Mouse (Mus musculus): ENCODE data around the gene Itga2b. TPM values are rescaled to one million over a fixed set of nuclear protein-coding genes. Genes with fewer than 3 reads are reported as not detected.
A peak's percentile ranks its signal among the peaks of the same experiment; 100 is the strongest.

The Itga2b gene
- total RNA-seq, 4 experiments from 2014 or later, result 2.9 to 4.7 (median 4.1) TPM

DNA sequence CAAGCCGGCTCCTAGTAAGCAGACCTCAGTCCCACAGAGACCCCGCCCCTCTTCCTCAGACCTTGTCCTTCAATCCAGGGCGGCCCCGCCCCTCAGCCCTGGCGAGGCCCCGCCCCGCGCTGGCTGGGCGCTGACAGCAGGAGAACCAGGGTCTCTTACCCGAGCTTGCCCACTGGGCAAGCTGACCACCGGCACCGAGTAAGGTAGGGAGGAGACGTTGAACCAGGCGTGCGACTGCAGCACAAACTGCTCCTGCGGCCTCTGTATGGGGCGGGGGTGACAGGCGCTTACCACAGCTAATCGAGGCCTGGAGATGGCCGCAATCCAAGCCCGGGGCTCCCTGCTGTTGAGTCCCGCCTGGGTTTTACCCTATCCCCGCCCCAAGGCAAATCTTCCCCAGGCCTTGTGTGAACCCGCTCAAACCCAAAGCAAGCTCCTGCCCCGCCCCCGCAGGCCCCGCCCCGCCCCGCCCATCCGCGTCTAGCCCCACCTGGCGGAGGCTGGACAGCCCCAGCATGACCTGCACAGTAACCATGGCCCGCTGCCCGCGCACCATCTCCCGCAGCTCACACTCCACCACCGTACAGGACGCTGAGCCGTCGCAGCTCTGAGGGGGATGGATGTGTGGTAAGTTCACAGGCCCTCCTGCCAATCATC is 14.1 kb downstream of the Itga2b start:
- DNase-seq, result no peak

DNA sequence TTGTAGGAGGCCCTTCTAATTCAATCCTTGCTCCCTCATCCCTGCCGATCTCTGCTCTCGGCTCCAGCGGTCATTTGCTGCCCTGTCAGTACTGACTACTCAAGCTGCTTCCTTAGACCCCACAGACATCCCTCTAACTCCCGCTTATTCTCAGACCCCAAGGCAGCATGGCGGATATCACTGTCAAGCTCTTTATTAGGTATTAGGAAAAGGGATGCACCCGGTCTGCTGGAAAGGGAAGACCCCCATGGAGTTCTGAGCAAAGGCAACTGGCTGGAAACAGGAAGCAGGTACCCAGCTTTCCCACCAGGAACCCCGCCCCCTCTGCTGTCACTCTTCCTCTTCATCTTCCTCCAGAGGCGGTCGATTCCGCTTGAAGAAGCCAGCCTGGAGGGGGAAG is 16.8 kb downstream of the Itga2b start:
- DNase-seq, result no peak

DNA sequence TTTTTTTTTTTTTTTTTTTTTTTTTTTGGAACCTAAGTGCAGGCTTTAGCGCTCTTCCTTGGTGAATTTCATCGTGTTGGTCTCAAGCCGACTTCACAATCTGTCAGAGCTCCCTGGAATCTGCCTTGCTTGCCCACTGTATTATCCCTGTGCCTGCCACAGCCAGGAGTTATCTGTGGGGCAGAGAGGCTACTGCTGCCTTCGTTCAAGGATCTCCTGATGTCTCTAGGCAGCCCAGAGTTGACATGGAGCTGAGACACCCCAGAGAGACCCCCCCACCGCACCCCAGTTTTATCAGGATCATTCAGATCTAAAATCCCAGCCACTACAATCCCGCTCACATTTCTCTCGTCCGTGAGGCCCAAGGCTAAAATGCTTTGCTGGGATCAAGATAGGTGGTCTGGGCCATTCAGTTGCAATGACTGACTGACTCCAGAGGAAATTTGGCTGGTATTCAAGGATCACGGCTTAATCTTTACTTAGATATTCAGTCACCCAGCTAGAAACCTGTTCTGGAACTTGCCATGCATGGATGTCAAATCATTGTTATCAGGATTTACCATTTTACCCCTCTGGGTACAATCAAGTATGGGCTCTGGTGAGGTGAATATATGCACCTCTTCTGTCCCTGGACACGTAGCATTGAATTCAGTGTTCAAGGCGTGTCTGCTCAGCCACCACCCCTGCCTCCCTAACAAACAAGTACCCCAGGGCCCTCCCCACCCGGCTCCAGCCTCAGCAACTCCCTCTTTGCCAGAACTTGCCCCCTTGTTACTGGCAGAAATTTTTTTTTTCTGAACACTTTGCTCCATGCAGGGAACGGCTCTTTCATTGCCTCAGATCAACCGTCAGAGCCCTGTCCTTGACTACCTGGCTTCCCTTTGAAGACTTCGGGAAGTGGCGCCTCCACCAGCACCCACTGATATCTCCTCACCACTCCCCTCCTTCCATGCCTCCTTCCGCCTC is 20.6 kb downstream of the Itga2b start:
- DNase-seq, result no peak

DNA sequence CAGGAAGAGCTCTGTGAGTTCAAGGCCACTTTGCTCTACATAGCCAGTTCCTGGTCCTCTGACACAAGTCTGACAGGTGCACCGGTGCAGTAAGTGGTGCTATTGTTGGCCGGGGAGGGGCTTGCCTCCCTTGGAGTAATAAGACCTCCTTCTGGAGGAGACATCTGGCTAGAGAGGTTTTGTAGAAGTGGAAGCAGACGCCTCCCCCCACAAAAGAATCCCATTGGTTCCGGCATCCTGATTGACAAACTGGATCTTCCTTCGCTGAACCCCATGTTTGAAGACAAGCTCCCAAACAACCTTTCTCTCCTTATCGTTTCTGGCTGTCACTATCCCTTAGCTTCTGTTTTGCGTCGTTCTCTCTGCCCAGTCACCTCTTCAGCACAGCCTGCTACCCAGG is 21.6 kb downstream of the Itga2b start:
- DNase-seq, result no peak

DNA sequence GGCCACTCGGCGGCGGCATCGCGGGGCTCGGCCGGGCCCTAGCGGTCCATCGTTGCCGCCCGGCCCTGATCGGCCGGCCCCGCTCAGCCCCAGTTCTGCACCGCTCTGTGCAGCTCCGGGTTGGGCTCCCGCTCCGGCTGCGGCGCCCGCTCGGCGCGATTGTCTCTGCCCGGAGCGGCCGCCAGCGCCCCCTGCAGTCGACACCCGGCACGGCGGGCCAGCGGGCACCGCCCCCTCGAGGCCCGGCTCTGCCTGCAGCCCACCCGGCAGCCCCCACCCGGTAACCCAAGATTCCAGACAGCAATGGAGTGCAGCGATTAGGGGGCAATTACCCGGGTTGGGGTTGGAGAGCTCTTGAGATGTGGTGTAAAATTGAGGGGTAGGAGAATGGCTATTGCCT is 22.4 kb downstream of the Itga2b start, which contains the start of gene Fam171a2:
Gene Fam171a2 (minus strand): TSS at position 186 of the 400 bp plus-strand sequence.
- DNase-seq, result no peak

DNA sequence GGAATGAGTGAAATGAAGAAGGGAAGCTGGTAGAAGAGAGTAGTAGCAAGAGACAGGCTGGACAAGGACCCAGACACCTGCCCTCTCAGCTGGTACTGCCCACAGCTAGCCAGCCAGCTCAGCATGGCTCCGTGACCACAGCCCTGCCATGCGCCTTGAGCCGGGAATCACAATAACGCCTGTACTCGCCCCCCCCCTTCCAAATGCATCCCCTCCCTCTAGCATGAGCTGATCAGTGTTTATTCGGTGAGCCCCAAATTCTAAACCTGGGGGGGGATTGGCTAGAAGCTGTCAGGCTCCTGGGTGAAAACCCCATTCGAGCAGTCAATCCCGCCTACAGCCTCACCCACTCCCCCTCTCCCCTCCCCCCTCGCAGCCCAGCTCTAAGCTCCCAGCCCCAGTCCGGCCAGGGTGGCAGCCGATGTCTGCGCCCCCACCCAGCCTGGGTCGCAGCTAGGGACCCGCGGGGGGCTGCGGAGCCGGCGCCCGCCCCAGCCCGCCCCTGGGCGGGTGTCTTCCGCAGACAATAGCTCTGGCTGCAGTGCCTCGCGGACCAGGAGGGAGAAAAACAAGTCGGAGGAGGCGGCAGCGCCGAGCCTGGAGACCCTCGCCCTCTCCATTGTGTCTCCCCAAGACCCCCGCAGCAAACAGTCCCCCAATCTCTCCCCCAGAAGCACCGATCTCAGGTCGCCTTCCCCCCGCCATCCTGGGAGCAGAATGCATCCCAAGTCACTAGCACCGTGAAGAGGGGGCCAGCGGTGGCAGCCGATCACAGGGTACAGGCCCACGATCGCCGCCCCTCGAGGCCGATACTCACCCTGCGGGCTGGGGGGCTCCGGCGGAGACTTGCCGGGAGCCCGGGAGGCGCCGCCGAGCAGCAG is 23.1 kb downstream of the Itga2b start:
- DNase-seq, result no peak

DNA sequence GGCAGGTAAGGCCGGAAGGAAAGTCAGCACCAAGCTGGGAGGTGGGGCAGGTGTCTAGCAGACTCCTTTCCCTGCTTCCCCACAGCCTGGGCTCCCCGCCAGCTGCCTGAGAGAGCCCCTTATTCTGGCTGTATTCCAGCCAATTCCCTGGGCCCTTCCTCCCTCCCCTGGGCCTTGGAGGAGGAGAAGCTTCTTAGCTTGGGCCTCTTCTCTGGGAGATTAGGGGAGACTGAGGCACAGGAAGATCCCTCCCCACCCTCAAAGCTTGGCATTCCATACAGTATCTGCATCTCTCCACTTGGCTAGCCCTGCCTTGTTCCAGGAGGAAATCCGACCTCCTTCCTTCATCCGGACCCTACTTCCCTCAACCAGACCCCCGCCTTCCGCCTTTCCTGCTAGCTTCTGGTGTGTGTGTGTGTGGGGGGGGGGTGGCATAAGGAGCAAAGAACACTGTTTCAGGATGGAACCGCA is 24.0 kb downstream of the Itga2b start:
- DNase-seq, result no peak

DNA sequence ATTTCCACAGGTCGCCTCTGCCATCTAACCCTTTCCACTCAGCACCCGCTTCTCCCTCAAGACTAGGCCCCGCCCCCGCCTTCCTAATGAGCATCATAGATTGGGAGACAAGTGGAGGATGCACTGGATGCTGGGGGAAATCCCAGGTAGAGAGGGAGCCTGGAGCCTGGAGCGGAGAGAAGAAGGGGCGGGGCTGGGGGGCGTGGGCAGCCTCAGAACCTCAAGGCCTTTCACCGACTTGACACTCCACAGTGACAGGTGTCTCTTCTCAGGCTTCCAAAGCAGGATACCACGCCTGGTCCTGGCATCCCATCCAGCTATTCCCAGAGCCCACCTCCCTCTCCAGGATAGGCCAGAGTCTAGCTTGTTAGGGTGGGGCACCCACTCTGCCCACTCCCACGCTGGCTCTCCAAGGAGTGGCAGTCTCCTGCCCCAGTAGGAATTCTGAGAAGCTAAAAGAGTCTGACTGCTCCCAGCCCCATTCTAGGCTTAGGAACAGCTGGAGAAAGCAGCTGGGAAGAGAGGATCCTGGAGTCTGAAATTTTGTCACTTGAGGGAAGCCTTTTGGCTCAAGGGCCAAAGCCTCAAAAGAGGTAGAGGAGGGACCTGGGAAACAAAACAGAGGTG is 24.5 kb downstream of the Itga2b start:
- no peak for DNase-seq

DNA sequence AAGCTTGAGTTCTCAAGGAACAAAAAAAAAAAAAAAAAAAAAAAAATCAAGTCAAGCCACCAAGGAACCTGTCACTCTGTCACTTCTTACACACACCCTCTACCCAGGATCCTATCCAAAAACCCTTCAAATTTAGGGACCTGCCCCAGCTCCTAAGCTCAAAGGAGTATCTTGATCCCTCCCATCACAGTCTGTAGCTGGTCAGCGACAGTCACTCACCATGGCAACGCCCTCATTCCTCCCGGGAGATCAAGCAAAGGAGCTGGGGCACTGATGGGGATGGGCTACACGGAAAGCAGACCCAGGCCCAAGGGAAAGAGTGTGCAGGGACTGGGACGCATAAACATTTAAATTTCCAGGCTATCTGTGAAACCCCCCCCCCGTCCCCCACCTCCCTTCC is 25.1 kb downstream of the Itga2b start:
- DNase-seq, result no peak

DNA sequence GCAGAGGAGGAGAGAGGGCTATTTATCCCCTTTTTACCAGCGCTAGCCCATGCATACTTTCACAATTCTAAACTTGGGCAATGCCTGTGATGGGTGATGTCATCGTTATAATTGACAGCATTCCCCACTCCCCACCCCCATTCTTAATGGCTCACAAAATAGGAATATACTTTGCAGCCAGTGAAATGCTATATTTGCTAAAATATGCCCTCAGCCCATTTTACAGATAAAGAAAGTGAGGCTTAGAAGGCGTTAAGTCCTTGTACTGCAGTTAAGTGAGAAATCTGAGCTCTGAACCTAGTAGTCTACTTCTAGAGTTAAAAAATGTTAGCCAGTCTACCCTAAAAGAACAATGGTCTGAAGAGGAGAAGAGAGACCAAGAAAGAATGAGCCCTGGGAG is 25.6 kb downstream of the Itga2b start:
- no peak for DNase-seq

DNA sequence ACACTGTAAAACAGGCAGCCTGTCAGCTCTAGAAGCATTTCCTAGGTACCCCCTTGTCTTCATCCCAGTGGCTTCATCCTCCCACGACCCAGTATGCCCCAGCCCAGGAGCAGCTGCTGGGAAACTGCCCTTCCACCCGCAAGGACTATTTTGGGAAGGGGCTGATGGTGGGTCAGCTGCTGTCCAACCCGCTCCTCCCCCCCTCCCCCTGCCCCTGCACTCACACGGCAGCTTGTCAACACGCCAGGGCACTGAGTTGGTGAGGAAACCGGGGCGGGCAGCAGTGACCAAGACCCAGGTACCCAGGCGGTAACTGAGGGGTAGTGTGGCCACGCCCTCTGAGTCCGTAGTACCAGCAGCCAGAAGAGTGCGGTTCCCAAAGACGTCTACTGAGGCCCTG is 26.2 kb downstream of the Itga2b start:
- DNase-seq, result no peak

DNA sequence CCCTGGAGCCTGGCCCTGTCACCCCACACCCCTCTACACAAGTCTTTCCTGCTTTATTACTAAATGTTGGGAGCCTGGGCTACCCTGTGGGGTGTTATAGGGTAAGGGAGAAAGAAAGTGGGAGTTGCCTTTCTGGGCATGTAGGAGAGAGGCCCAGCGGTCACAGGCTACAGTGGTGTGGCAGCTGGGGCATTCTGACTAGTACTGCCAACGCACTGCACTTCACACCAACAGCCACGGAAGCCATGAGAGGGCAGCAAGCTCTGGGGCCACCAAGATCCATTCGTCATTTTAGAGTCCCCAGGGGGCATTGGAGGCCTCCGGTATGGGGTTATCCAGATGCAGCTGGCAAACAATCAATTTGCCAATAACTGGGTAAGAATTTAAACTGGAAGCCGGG is 27.8 kb downstream of the Itga2b start:
- DNase-seq, result no peak

DNA sequence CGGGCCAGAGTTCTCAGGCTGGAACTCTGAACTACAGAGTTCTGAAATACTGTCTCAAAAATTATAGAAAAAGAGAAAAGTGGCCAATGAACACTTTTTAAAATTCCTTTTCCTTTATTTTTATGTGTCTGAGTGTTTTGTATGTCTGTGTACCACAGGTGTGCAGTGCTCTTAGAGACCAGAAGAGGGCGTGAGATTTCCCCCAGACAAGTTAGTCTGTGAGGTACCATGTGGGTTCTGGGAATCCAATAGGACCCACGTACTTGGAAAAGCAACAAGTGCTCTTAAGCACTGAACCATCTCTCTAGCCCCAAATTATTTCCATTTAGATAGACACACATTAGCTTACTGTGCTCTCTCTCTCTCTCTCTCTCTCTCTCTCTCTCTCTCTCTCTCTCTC is 28.5 kb downstream of the Itga2b start:
- DNase-seq, result no peak

DNA sequence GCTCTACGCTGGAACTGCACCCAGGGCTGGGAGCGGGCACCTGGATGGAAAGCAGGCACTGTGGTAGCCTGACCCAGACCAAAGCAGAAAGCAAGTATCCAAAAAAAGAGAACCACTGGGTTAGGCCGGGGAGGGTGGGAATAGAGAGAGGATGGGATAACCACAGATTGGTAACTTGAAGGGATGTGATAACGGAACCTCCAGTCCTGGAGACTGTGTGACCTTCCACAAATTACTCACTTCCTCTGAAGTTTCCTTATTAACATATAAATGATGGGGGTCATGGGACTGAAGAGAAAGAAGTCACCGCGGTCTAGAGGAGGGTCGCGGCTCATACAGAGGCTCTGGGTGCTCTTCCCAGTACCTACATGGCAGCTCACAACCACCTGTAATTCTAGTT is 29.7 kb downstream of the Itga2b start:
- DNase-seq, result no peak

DNA sequence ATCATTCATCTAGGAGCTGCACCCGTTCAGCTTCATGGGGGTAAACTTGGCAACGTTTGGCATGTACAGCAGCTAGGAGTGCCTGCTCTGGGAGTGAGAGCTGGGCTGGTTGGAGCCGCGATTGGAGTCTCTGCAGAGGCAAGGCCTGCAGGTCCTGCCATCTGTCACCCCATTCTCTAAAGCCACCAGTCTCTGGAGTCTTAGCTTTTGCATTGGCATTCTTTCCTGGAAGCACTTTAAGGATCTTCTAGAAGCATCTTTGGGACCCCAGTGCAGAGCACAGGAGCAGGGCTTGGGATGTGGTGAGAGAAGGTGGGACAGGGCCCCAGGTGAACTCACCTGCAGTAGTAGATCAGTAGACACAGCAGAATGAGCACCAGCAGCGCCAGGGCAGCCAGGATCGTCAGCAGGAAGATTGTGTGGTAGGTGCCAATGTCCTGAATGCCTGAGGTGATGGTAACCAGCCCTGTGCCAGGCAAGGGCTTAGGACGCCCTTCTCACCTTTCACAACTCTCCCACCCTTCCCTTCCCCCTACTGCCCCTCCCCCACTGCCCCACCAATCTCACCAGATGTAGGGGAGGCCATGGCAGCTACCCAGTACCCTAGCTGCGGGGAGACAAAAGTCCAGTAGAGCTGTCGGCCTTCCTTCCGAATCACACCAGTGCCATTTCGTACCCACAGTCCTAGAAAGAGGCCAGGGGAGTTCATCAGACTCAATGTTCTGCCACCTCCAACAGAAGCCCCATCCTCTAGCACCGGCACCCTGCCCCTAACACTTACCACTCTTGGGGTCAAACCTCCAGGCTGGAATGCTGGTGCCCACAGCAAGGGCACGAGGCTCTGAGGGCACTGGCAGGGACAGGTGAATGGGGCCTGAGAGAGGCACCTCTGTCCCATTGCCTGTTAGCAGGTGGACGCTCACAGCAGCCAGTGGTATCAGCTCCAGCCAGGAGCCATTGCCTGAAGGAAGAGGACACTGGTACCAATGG is 30.5 kb downstream of the Itga2b start:
- no peak for DNase-seq

DNA sequence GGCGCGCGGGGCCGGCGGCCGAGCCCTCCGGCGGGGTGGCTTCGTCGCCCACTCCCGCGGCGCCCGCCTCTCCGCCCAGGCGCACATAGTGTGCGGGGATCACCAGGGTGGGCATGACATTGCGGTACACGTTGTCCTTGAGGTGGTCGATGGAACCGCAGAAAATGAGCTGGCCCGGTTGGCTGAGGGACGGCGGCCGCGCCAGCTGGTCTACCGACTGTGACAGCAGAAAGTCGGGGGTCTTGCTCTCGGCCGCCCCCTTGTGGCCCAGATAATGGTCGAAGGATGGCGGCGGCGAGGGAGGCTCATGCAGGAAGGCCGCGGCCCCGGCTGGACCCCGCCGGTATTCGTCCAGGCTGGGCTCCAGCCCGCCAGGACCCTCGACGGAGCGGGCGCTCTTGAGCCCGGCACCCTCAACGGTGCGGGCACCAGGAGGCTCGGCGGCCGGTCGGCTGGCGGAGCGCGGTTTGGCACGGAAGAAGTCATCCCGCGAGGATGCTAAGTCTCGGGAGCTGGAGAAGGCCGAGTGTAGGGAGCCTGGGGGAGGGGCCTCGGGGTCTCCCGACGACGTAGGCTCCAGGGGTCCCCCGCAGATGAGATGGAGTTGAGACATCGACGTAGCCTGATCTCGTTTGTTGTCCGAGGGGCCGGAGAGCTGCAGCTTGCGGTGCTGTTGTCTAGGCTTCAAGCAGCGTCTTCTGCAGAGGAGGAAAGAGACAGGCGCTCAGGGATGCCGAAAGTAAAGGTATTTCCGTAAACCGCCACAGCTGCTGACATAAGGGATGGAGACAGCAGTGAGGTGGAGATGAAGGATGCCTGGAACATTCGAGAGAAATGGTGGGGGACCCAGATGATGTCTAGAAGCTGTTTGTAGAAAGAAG is 31.5 kb downstream of the Itga2b start:
- DNase-seq, result peak; percentile 61

DNA sequence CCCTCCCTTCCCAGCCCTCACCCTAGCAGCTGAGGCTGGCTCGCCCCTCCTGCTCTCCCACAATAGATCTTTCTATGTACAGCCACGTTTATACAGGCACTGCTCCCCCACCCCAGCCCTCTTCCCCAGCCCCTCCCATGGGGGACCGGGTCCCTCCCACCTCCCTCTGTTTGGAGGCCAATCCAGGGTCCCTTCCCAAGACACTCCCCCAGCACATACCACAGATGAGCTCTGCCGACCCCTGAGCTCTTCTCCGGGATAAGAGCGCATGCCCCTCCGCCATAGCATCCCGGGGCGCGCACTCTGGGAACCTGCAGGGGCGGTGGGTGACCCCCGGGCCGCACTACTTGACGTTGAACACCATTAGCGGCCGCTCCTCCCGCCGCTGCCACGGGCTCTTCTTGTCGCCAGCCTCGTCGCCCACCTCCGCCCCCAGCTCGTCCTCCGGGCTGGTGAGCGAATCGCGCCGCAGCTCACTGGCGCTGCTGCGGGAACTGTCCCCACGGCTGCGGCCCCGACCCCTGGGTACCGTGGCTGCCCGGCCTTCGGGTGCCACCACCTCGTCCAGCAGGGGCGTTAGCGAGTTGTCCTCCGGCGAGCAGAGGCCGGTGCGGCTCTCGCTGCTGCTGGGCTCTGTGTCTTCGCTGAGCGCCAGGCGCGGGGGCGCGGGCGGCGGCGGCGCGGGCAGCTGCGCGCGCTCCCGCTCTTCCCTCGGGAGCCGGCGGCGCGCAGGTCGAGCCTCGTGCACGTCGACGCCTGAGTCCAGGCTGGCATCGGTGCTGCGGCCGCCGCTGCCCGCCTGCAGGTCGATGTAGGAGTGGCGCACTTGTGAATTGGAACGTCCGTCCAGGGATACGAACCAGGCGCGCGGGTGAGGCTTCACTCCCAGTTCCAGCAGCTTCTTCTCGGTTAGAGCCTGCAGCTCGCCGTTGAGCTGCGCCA is 32.5 kb downstream of the Itga2b start:
- peak; percentile 65 for DNase-seq

DNA sequence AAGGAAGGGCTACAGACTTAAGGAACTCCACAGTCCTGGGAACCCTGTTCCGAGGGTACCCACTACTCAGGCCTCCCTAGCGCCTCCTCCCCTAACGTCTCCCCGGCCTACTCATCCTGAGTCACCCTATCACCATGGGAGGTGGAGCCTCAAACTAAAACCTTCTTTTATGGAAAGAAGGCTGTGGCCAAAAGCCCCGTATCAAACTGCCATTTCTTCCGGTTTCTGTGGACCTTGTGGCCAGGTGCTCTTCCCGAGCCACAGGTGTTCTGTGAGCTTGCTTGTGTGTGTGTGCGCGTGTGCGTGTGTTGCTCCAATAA is 33.5 kb downstream of the Itga2b start:
- DNase-seq, result no peak

Measured in adrenal gland, adult 8-10 months (tissue).